Mouse (Mus musculus) spleen, postnatal 14 days (tissue): ENCODE measurements around the gene Mettl5.

Source experiments
- DNase-seq, 2 experiments: peaks; one replicate each; pipeline ENCODE4 v3.0.0; 2021 to 2022; ENCODE audit warnings: low spot score in 2 of 2

The Mettl5 gene

GRCm38 (mm10) chr2:69857882-69858281 lies 27.5 kb downstream of the Mettl5 start:
- DNase-seq, result no peak

- DNase-seq, result no peak
Observed at GRCm38 (mm10) chr2:69856392-69856791, 29.0 kb downstream of the Mettl5 start.

GRCm38 (mm10) chr2:69851427-69852058 lies 33.9 kb downstream of the Mettl5 start:
- DNase-seq, result no peak

DNA sequence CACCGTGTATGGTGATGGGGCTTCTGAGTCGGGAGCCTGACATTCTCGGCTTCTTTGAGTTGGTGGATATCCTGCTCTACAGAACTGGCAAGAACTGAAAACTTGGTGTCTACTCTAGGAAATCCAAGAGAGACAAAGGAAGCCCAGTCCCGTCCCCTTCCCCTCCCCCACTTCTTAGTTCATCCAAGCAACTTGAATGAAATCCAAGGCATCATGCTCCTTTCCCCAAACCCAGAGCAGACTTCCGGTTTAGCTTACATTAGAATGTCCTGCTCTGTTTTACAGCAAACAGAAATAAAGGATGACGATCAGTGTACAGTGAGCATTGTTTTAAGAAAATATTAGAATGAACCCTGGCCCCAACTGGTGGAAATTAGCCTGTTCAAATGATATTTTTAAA lies 36.2 kb downstream of the Mettl5 start:
- no peak for DNase-seq

- no peak for DNase-seq
Observed at GRCm38 (mm10) chr2:69840261-69840660, 45.2 kb downstream of the Mettl5 start.

- no peak for DNase-seq
Observed at GRCm38 (mm10) chr2:69838707-69839106, 46.7 kb downstream of the Mettl5 start.

- no peak for DNase-seq
Observed at GRCm38 (mm10) chr2:69837996-69838395, 47.4 kb downstream of the Mettl5 start.

GRCm38 (mm10) chr2:69837244-69837967 lies 48.0 kb downstream of the Mettl5 start:
- no peak for DNase-seq

DNA sequence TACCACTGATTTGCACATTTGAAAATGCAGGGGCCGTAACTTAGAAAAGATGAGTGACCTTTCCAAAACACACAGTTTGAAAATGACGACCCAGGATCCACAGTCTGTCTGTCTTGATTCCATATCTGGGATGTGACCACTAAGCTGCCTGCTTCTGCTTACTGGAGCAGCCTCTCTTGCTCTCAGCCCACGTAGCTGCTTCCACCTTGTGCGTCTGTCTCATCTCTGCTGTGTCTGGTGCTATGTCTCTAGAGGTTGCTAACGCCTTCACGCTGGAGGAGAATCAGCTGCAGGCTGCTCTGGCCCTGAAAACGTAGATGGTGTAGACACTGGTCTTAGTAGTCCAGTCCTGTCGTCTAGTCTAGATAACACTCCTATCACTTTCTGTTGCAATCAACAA lies 55.3 kb downstream of the Mettl5 start:
- DNase-seq, result no peak

GRCm38 (mm10) chr2:69829680-69830079 lies 55.7 kb downstream of the Mettl5 start:
- no peak for DNase-seq

DNA sequence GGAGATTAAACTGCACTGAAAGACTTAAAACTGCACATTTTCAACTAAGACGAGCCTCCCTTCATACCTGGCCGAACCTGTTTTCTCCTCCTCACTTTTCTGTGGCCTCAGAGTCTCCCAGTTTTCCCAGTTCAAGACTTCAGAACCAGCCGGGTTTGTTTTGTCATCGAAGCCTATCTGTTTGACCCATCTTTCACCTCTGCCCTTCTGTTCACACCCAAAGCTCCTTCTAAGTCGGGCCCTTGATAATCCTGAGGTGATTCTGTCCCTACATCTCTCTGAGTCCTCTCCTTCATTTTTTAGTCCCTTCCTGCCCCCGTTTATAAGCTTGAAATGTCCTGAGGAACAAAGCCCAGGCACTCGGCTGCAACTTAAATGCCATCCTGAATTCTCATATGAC lies 57.4 kb downstream of the Mettl5 start:
- no peak for DNase-seq

- DNase-seq, result no peak
Observed at GRCm38 (mm10) chr2:69826380-69826779, 59.0 kb downstream of the Mettl5 start.

GRCm38 (mm10) chr2:69825898-69826297 lies 59.5 kb downstream of the Mettl5 start:
- no peak for DNase-seq

- DNase-seq, result peak in 1 of 2 experiments; percentile 17
Observed at GRCm38 (mm10) chr2:69823129-69823677, 62.2 kb downstream of the Mettl5 start.

DNA sequence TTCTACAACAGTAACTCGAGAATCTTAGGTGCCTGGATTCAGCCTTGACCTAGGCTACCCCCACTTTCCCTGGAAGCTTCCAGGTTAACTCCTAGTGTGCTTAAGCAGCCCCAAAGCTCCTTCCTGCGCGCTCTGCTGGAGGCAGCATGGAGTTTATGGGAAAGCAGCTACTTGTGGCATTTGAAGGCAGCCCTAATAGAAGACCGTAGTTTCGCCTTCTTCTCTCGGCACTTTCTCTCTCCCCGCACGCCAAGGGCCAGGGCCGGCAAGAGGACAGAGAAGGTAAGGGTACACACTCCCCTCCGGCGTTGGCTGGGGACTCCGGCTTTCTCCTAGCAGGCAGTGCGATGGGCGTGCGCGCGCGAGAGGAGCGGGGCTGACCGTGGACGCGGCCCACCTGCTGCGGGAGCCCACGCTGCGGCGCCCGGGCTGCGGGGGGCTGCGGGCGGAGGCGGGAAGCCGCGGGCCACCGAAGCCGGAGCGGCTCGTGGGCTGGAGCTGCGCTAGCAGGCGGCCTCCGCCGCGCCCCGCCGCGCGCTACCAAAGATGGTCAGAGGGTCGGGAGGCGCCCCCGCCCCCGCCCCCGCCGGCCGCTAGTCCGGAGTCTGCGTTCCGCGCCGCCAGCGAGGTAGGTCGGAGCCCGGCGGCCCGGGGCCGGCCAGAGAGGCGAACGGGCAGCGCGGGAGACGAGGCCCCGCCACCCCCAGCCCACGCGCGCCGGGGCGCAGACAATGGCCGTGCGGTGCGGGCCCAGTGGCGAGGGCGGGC lies 62.9 kb downstream of the Mettl5 start:
- peak in 1 of 2 experiments; percentile 24 for DNase-seq

GRCm38 (mm10) chr2:69821711-69822110 lies 63.7 kb downstream of the Mettl5 start, which contains the start of gene Klhl23:
TSS of gene Klhl23 (plus strand) at chr2:69821944.
- DNase-seq, result no peak
